Mouse (Mus musculus) ES-Bruce4 (cell line): Measurements from ENCODE around the gene Hebp1. TPM values are rescaled to one million over a fixed set of nuclear protein-coding genes. Genes with fewer than 3 reads are reported as not detected.

Experiments used
- H3K27ac ChIP-seq: 2 replicates; pipeline ENCODE4 v1.5.1; 2012; ENCODE audit warnings: low read length, inconsistent platforms; ENCODE audit not compliant: insufficient read depth
- H3K27me3 ChIP-seq: 2 replicates; pipeline ENCODE4 v1.6.1; 2012; ENCODE audit warnings: mild to moderate bottlenecking, low read length, inconsistent platforms; ENCODE audit not compliant: control insufficient read depth, poor library complexity, insufficient read depth, severe bottlenecking
- H3K36me3 ChIP-seq: 2 replicates; pipeline ENCODE4 v1.6.1; 2012; ENCODE audit warnings: inconsistent platforms, mild to moderate bottlenecking, low read length, moderate library complexity; ENCODE audit not compliant: control insufficient read depth, poor library complexity, insufficient read depth, severe bottlenecking
- H3K4me1 ChIP-seq: one replicate; pipeline ENCODE4 v1.8.1; 2011; ENCODE audit warnings: low read length; ENCODE audit not compliant: control insufficient read depth, insufficient read depth
- H3K4me3 ChIP-seq: 2 replicates; pipeline ENCODE4 v1.5.1; 2011; ENCODE audit warnings: low read depth, mild to moderate bottlenecking, low read length
- H3K9ac ChIP-seq: 2 replicates; pipeline ENCODE4 v1.6.1; 2012; ENCODE audit warnings: low read depth, mild to moderate bottlenecking, inconsistent platforms; ENCODE audit not compliant: poor library complexity, severe bottlenecking
- H3K9me3 ChIP-seq: replicated peaks from 2 replicates; pipeline ENCODE4 v1.6.1; 2012; ENCODE audit warnings: mild to moderate bottlenecking, low read length, inconsistent platforms; ENCODE audit not compliant: control insufficient read depth, poor library complexity, insufficient read depth, severe bottlenecking
- CTCF ChIP-seq: IDR thresholded peaks from one replicate; pipeline ENCODE4 v1.8.1; 2011; ENCODE audit warnings: low read depth, low read length
- EP300 ChIP-seq: IDR thresholded peaks from 2 replicates; pipeline ENCODE4 v1.6.1; 2011; ENCODE audit warnings: low read depth, low read length; ENCODE audit not compliant: insufficient read depth
- POLR2A ChIP-seq: IDR thresholded peaks from one replicate; pipeline ENCODE4 v1.8.1; 2011; ENCODE audit warnings: low read length; ENCODE audit not compliant: insufficient read depth
- polyA plus RNA-seq: library from polyadenylated mRNA; stranded (reverse); fragments of >200 nt; gene quantifications from 2 replicates; pipeline ENCODE4 v1.2.4, GENCODE M21; 2011; ENCODE audit warnings: low read depth; ENCODE audit not compliant: missing spikeins, insufficient read depth, insufficient read length

Gene Hebp1
- polyA plus RNA-seq, 1 experiment: 13.5 TPM

DNA sequence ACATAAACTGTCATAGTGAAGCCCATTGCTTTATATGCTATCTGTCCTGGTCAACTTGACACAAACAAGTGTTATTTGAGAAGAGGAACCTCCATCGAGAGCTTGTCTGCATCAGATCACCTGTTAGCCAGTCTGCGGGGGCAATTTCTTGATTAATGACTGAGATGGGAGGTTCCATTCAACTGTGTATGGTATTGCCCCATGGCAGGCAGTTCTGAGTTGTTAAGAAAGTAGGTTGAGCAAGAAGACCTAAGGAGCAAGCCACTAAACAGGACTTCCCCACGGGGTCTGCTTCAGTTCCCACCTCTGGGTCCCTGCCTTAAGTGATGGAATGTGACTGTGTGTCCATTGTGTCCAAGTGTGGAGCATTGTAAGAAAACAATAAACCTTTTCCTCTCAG is 28.6 kb downstream of the Hebp1 start:
- Histone ChIP-seq H3K4me3 (no peak overlapping the region), H3K9ac (no peak overlapping the region), H3K27me3 (no peaks in the 10 kb centered on the region), H3K4me1 (no peaks in the 10 kb centered on the region), H3K36me3 (no peaks in the 10 kb centered on the region), H3K27ac (no peak overlapping the region), H3K9me3 (no peaks in the 10 kb centered on the region; the same call in 1 of the 2 replicates)
- TF ChIP-seq EP300 (no peak), POLR2A (no peak), CTCF (no peak)

DNA sequence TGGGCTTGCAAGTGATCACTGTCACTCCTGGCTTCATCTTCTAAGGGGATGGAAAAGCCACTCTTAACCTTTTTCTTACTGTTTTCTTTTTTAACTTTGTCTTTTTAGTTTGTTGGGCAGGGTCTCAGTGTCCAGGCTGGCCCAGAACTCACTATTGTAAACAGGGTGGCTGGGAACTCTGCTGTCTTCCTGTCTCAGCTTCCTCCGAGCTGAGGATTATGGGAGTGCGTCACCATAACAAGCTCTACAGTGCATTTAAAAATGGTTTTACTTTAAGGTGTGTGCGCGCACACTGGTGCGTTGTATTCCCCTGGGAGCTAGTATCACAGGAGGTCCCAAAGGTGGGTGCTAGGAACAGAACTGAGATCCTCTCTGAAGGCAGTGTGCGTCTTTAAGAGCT is 29.4 kb downstream of the Hebp1 start:
- H3K36me3 ChIP-seq: no peaks in the 10 kb centered on the region
- no peak for TF ChIP-seq CTCF
- TF ChIP-seq EP300: no peak
- TF ChIP-seq POLR2A: no peak
- peak overlapping the region; percentile 86 for H3K4me3 ChIP-seq
- no peaks in the 10 kb centered on the region for H3K27me3 ChIP-seq
- H3K9me3 ChIP-seq: no peaks in the 10 kb centered on the region; the same call in 1 of the 2 replicates
- H3K9ac ChIP-seq: no peak overlapping the region
- no peaks in the 10 kb centered on the region for H3K4me1 ChIP-seq
- H3K27ac ChIP-seq: no peak overlapping the region

DNA sequence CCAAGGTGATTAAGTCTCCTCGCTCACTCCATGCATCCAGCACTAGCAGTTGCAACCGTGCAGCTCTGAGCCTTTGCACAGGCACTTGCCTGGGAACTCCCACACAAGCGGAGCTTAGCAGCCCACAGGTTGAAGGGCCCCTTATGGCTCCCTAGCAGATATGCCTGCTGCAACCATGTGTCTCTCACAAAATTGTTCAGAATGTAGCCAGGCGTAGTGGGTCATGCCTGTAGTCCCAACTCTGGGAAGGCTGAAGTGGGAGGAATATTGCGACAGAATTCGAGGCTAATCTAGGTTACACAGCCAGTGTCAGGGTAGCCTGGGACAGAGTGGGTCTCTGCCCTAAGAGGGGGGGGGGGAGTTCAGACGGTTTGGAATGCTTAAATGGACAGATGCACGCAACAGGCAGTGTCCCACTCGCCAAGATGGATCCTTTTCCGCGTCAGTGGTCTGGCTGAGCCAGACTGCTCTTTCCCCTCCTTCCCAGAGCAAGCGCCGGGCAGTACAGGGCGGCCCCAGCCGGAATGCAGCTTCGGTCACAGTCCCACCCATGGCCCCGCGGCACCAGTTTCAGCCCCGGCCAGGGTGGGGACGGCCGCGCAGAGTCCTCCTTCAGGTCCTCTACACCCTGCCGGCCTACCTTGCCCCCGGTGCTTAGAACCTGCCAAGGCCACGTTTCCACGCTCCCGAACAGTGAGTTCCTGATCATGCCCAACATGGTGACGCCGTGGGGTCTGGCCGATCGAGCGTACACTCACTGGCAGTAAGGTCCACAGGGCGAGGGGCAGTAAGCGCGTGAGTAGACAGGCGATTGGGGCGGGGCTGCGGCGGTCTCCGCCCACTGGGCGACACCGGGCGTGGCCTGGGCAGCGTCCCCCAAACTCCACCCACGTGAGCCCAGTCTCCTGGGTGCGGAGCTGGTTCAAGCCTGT is 30.2 kb downstream of the Hebp1 start:
- Histone ChIP-seq H3K27me3 (no peaks in the 10 kb centered on the region), H3K9ac (peak overlapping the region; percentile 46), H3K4me3 (peak overlapping the region; percentile 86), H3K27ac (no peak overlapping the region), H3K4me1 (no peaks in the 10 kb centered on the region), H3K36me3 (no peaks in the 10 kb centered on the region), H3K9me3 (no peaks in the 10 kb centered on the region)
- peak; percentile 52 for TF ChIP-seq POLR2A
- no peak for TF ChIP-seq CTCF

DNA sequence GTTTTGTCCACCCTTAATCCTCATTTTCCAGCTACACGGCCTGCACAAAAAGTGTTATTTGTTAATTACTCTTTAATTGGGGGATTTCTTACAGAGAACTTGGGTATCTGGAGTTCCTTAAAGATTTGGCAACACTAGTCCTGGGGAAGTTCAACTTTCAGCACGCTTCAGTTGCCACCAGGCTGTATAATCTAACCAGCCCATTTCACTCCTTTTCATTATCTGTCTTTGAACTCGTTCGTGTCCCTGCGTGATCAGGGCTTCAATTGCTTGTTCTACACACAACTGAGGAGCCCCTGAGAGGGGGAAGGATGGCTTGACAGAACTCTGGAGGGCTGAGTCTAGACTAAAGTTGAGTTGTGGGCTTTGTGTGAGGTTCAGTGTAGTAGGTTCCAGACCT is 31.1 kb downstream of the Hebp1 start:
- no peak overlapping the region for H3K27ac ChIP-seq
- no peaks in the 10 kb centered on the region for H3K36me3 ChIP-seq
- H3K9me3 ChIP-seq: no peaks in the 10 kb centered on the region

DNA sequence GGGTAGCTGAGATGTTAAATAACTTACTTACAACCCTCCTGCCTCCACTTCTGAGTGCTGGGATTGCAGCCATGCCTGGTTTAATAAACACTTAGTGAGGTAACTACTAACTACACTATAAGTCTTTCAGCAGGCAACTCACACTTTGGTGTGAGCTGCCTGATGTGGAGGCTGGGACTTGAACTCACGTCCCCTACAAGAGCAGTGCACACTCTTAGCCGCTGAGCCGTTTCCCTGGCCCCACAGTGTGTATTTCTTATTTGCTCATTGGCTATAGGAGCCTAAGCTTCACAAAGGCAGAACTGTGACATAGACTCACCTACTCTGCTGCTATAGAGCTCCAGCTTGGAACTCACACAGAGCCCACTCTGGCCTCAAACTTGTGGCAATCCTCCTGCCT is 31.6 kb downstream of the Hebp1 start:
- Histone ChIP-seq H3K27me3 (no peaks in the 10 kb centered on the region), H3K4me1 (no peaks in the 10 kb centered on the region), H3K27ac (no peak overlapping the region), H3K9me3 (no peaks in the 10 kb centered on the region), H3K36me3 (no peaks in the 10 kb centered on the region), H3K4me3 (no peak overlapping the region), H3K9ac (no peak overlapping the region)
- TF ChIP-seq CTCF (no peak), POLR2A (no peak), EP300 (no peak)

More for the DNA sequence above, 31.1 kb downstream of the Hebp1 start:
- H3K27me3 ChIP-seq: no peaks in the 10 kb centered on the region
- H3K4me1 ChIP-seq: no peaks in the 10 kb centered on the region
- TF ChIP-seq POLR2A: no peak
- TF ChIP-seq CTCF: no peak
- no peak for TF ChIP-seq EP300
- H3K4me3 ChIP-seq: no peak overlapping the region
- H3K9ac ChIP-seq: no peak overlapping the region

DNA sequence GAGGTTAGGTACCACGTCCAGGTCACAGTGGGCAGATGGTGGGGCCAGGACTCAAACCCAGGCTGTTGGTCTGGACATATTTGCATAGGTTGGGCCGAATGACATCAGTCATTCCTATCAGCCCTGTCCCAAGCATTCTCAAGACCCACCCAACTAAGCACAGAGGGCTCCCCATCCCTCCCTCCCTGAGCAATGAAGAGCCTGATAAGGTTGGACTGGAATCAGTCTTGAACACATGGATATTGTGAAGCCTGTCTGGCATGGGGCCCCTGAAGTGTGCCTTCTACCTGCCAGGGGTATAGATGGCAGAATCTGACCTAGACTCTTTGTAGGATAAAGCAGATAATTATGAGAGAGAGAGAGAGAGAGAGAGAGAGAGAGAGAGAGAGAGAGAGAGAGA is 32.1 kb downstream of the Hebp1 start:
- no peak overlapping the region for H3K27ac ChIP-seq
- no peaks in the 10 kb centered on the region for H3K27me3 ChIP-seq
- TF ChIP-seq CTCF (no peak), EP300 (no peak), POLR2A (no peak)
- H3K4me1 ChIP-seq: no peaks in the 10 kb centered on the region
- H3K36me3 ChIP-seq: no peaks in the 10 kb centered on the region
- H3K9ac ChIP-seq: no peak overlapping the region
- no peaks in the 10 kb centered on the region for H3K9me3 ChIP-seq
- H3K4me3 ChIP-seq: no peak overlapping the region
